8 mouse cellular contexts compared by ENCODE assay signal in genomic region chr4:134975261-134975928, GRCm38 (mm10). TPM values are rescaled to one million over a fixed set of nuclear protein-coding genes. Genes with fewer than 3 reads are reported as not detected.
DNase-seq lines count a peak whose midpoint lies in the region; ATAC-seq and TF ChIP-seq lines count a peak whose summit lies in the region.

No protein-coding gene starts in this region.

- no peak for DNase-seq in kidney, postnatal 25 days
- DNase-seq in embryonic facial prominence, embryonic 14.5 days (ENCODE audit: low spot score): peak; percentile 88
- DNase-seq in limb, embryonic 14.5 days (ENCODE audit: low spot score): peak; percentile 69
- DNase-seq in spleen, postnatal 4 days (ENCODE audit: low spot score in 2 of 2): no peak
- no peak for DNase-seq in gastrocnemius, adult 18-20 months (ENCODE audit: low spot score)
- DNase-seq in layer of hippocampus, adult 18-20 months (ENCODE audit: low spot score in 2 of 2): no peak

- no peak overlapping the region for H3K27ac ChIP-seq in kidney, embryonic 15.5 days
- peak overlapping the region; percentile 44; the same call in 1 of the 2 replicates for H3K27ac ChIP-seq in embryonic facial prominence, embryonic 14.5 days (replicated peaks; ENCODE audit: low read depth, low read length)
- peak overlapping the region; percentile 55; the same call in 1 of the 2 replicates for H3K27ac ChIP-seq in limb, embryonic 14.5 days (replicated peaks; ENCODE audit: low read depth, low read length)

- peak; percentile 52; the same call in 1 of the 2 replicates for ATAC-seq in kidney, embryonic 15.5 days (replicated peaks; ENCODE audit: low FRiP score)
- peak; percentile 92 for ATAC-seq in embryonic facial prominence, embryonic 14.5 days (ENCODE audit: low read depth)
- ATAC-seq in limb, embryonic 14.5 days (ENCODE audit: low FRiP score, low read depth): peak; percentile 66; the same call in 1 of the 2 replicates

- H3K4me1 ChIP-seq in kidney, embryonic 15.5 days: no peaks in the 10 kb centered on the region
- peaks cover 22% of the 10 kb centered on the region for H3K4me1 ChIP-seq in E14TG2a.4 (replicated peaks; ENCODE audit: low read depth, low read length)
- H3K4me1 ChIP-seq in embryonic facial prominence, embryonic 14.5 days (ENCODE audit: control insufficient read depth, insufficient read depth, low read length): no peaks in the 10 kb centered on the region
- 0 out of 2 replicates have a peak, but pooled peaks cover 7% of the 10 kb centered on the region for H3K4me1 ChIP-seq in limb, embryonic 14.5 days (ENCODE audit: control insufficient read depth, insufficient read depth, low read length)

- no peak overlapping the region for H3K4me3 ChIP-seq in kidney, embryonic 15.5 days (replicated peaks)
- no peak overlapping the region for H3K4me3 ChIP-seq in E14TG2a.4 (replicated peaks; ENCODE audit: low read length)
- H3K4me3 ChIP-seq in embryonic facial prominence, embryonic 14.5 days (ENCODE audit: low read depth, low read length): no peak overlapping the region
- no peak overlapping the region for H3K4me3 ChIP-seq in limb, embryonic 14.5 days (replicated peaks; ENCODE audit: low read length)

- H3K4me2 ChIP-seq in kidney, embryonic 15.5 days: no peak overlapping the region
- no peak overlapping the region; the same call in 1 of the 2 replicates for H3K4me2 ChIP-seq in embryonic facial prominence, embryonic 14.5 days (ENCODE audit: low read depth, low read length)
- H3K4me2 ChIP-seq in limb, embryonic 14.5 days (replicated peaks; ENCODE audit: low read depth, low read length, severe bottlenecking): no peak overlapping the region

- no peaks in the 10 kb centered on the region for H3K27me3 ChIP-seq in kidney, embryonic 15.5 days
- H3K27me3 ChIP-seq in E14TG2a.4 (ENCODE audit: insufficient read depth, low read length): peaks cover 25% of the 10 kb centered on the region
- no peaks in the 10 kb centered on the region for H3K27me3 ChIP-seq in embryonic facial prominence, embryonic 14.5 days (replicated peaks; ENCODE audit: control insufficient read depth, insufficient read depth, low read length)
- no peaks in the 10 kb centered on the region for H3K27me3 ChIP-seq in limb, embryonic 14.5 days (ENCODE audit: control insufficient read depth, insufficient read depth, low read length)

- no peak for TF ChIP-seq POLR2A in limb, embryonic 14.5 days (IDR thresholded peaks at IDR 0.05; ENCODE audit: borderline replicate concordance, extremely low read depth, insufficient read depth, insufficient read length)

- peak; percentile 83 for TF ChIP-seq CTCF in E14TG2a.4 (conservative IDR thresholded peaks at IDR 0.05; ENCODE audit: low read length)

- no peaks in the 10 kb centered on the region for H3K9me3 ChIP-seq in kidney, embryonic 15.5 days (replicated peaks)
- 0 out of 2 replicates have a peak, but pooled peaks cover 5% of the 10 kb centered on the region for H3K9me3 ChIP-seq in E14TG2a.4 (ENCODE audit: low read length)
- peaks cover 12% of the 10 kb centered on the region; the same call in 1 of the 2 replicates for H3K9me3 ChIP-seq in embryonic facial prominence, embryonic 14.5 days (ENCODE audit: control insufficient read depth, low read length)
- H3K9me3 ChIP-seq in limb, embryonic 14.5 days (ENCODE audit: control insufficient read depth, low read length): peaks cover 3% of the 10 kb centered on the region; the same call in 1 of the 2 replicates

- no peak overlapping the region for H3K9ac ChIP-seq in kidney, embryonic 15.5 days
- H3K9ac ChIP-seq in embryonic facial prominence, embryonic 14.5 days (ENCODE audit: low read depth, low read length): no peak overlapping the region
- no peak overlapping the region; the same call in 1 of the 2 replicates for H3K9ac ChIP-seq in limb, embryonic 14.5 days (ENCODE audit: low read depth, low read length, severe bottlenecking)

- no peaks in the 10 kb centered on the region for H3K36me3 ChIP-seq in kidney, embryonic 15.5 days
- no peaks in the 10 kb centered on the region for H3K36me3 ChIP-seq in E14TG2a.4 (ENCODE audit: insufficient read depth, low read length)
- no peaks in the 10 kb centered on the region for H3K36me3 ChIP-seq in embryonic facial prominence, embryonic 14.5 days (ENCODE audit: control insufficient read depth, insufficient read depth, low read length)
- H3K36me3 ChIP-seq in limb, embryonic 14.5 days (ENCODE audit: control insufficient read depth, insufficient read depth, low read length): no peaks in the 10 kb centered on the region

- 38% methylated on average over 14 of the region's 14 CpGs for WGBS in kidney, embryonic 15.5 days
- 17% methylated on average over 14 of the region's 14 CpGs for WGBS in embryonic facial prominence, embryonic 14.5 days
- 29% methylated on average over 14 of the region's 14 CpGs for WGBS in limb, embryonic 14.5 days

RNA-seq across cellular contexts. Expression of gene Syf2, which starts 44.7 kb away (rescaled TPM):
- polyA plus RNA-seq in kidney, embryonic 15.5 days (2015; fragmentation: Nextera tagmentation; extraction: Ambion mirVana): 82.7 and 83.9 TPM in 2 replicates
- 59.7 and 60.0 TPM in 2 replicates for polyA plus RNA-seq in embryonic facial prominence, embryonic 14.5 days (2014; fragmentation: Nextera tagmentation; extraction: Ambion mirVana)
- 41.4 and 64.5 TPM in 2 replicates for polyA plus RNA-seq in limb, embryonic 14.5 days (2012; rRNA removed)
- 64.3 and 69.1 TPM in 2 replicates for polyA plus RNA-seq in limb, embryonic 14.5 days (2014; fragmentation: Nextera tagmentation; extraction: Ambion mirVana)
- total RNA-seq in gastrocnemius, adult 18-20 months (2021): 10 to 100 TPM; 43.3 to 43.9 TPM
- 10 to 100 TPM; 58.8 to 69.7 TPM for total RNA-seq in layer of hippocampus, adult 18-20 months (2021)

RNA-seq across cellular contexts. Expression of gene Rsrp1, which starts 52.0 kb away (rescaled TPM):
- 404 and 429 TPM in 2 replicates for polyA plus RNA-seq in kidney, embryonic 15.5 days (2015; fragmentation: Nextera tagmentation; extraction: Ambion mirVana)
- polyA plus RNA-seq in embryonic facial prominence, embryonic 14.5 days (2014; fragmentation: Nextera tagmentation; extraction: Ambion mirVana): 349 and 369 TPM in 2 replicates
- 627 and 690 TPM in 2 replicates for polyA plus RNA-seq in limb, embryonic 14.5 days (2012; rRNA removed)
- 416 and 463 TPM in 2 replicates for polyA plus RNA-seq in limb, embryonic 14.5 days (2014; fragmentation: Nextera tagmentation; extraction: Ambion mirVana)
- total RNA-seq in gastrocnemius, adult 18-20 months (2021): 100 to 1,000 TPM; 149 to 155 TPM
- 100 to 1,000 TPM; 256 to 262 TPM for total RNA-seq in layer of hippocampus, adult 18-20 months (2021)

Comparison
In these comparisons a context has a peak if more than half of its experiments do, and no peak if none do; other contexts are left out.
1. DNase-seq: peak in embryonic facial prominence, embryonic 14.5 days (single experiment) and limb, embryonic 14.5 days (single experiment); none in kidney, postnatal 25 days (0 of 2), spleen, postnatal 4 days (0 of 2), gastrocnemius, adult 18-20 months (single experiment) and layer of hippocampus, adult 18-20 months (0 of 2).
2. Peak in every context shown above with its lines, with median percentiles within 50 percentile points of each other: ATAC-seq.